Mouse (Mus musculus) forebrain, embryonic 14.5 days (tissue): ENCODE measurements around the gene Naa50. TPM values are rescaled to one million over a fixed set of nuclear protein-coding genes. Genes with fewer than 3 reads are reported as not detected.

Experiments used
- ATAC-seq: fragments of 200-750 bp; cut with Nextera tagmentation; 2 replicates; pipeline ENCODE4 v1.8.0; 2017; ENCODE audit warnings: mild to moderate bottlenecking, moderate library complexity
- DNase-seq: peaks from one replicate; pipeline ENCODE4 v3.0.0-alpha.2; 2015; ENCODE audit warnings: low spot score
- H3K27ac ChIP-seq: fragments of 300-500 bp; sonication (generic); 2 replicates; pipeline ENCODE4 v1.5.1; 2014; ENCODE audit warnings: low read depth, mild to moderate bottlenecking, control low read depth, low read length, moderate library complexity
- H3K27me3 ChIP-seq: fragments of 300-500 bp; sonication (generic); replicated peaks from 2 replicates; pipeline ENCODE4 v1.6.1; 2014; ENCODE audit warnings: low read length, control low read depth, mixed read lengths; ENCODE audit not compliant: control insufficient read depth, insufficient read depth
- H3K36me3 ChIP-seq: fragments of 300-500 bp; sonication (generic); 2 replicates; pipeline ENCODE4 v1.6.1; 2014; ENCODE audit warnings: low read length, control low read depth; ENCODE audit not compliant: control insufficient read depth, insufficient read depth
- H3K4me1 ChIP-seq: fragments of 300-500 bp; sonication (generic); 2 replicates; pipeline ENCODE4 v1.6.1; 2014; ENCODE audit warnings: antibody characterized with exemption, low read length, control low read depth; ENCODE audit not compliant: control insufficient read depth, insufficient read depth
- H3K4me2 ChIP-seq: fragments of 300-500 bp; sonication (generic); 2 replicates; pipeline ENCODE4 v1.6.1; 2014; ENCODE audit warnings: mild to moderate bottlenecking, control low read depth, low read length
- H3K4me3 ChIP-seq: fragments of 300-500 bp; sonication (generic); 2 replicates; pipeline ENCODE4 v1.5.1; 2014; ENCODE audit warnings: low read depth, low read length, control low read depth
- H3K9ac ChIP-seq: fragments of 300-500 bp; sonication (generic); 2 replicates; pipeline ENCODE4 v1.6.1; 2014; ENCODE audit warnings: mild to moderate bottlenecking, low read length, control low read depth, moderate library complexity
- H3K9me3 ChIP-seq: fragments of 300-500 bp; sonication (generic); replicated peaks from 2 replicates; pipeline ENCODE4 v1.6.1; 2016; ENCODE audit warnings: low read length, control low read depth, mixed read lengths; ENCODE audit not compliant: control insufficient read depth
- WGBS: fragments of 180-500 bp; shearing (Covaris S2); extraction: QIAGEN DNeasy Blood & Tissue Kit; methylation state at CpG from one replicate; pipeline ENCODE4 v1.1.7; 2014; 5-methylcytosine and 5-hydroxymethylcytosine counted together
- polyA plus RNA-seq: library from polyadenylated mRNA; unstranded; fragments of >200 nt; fragmentation: Nextera tagmentation; extraction: Ambion mirVana; gene quantifications from 2 replicates; pipeline ENCODE4 v1.2.1, GENCODE M21; 2014

The Naa50 gene
- polyA plus RNA-seq, 1 experiment from 2014 or later, result 39.6 TPM

GRCm38 (mm10) chr16:44204331-44204730 lies 64.7 kb downstream of the Naa50 start:
- Histone ChIP-seq H3K27me3 (no peaks in the 10 kb centered on the region), H3K36me3 (peaks cover 48% of the 10 kb centered on the region), H3K9ac (no peak overlapping the region), H3K4me2 (no peak overlapping the region), H3K4me1 (no peaks in the 10 kb centered on the region), H3K9me3 (no peaks in the 10 kb centered on the region), H3K27ac (no peak overlapping the region), H3K4me3 (no peak overlapping the region)
- WGBS, result 89% methylated on average over 6 of the region's 6 CpGs
- peak; percentile 23; the same call in 1 of the 2 replicates for ATAC-seq
- DNase-seq, result peak; percentile 44

- no peak for DNase-seq
- Histone ChIP-seq H3K27ac (no peak overlapping the region), H3K4me1 (no peaks in the 10 kb centered on the region), H3K9me3 (no peaks in the 10 kb centered on the region), H3K9ac (no peak overlapping the region), H3K4me3 (no peak overlapping the region), H3K27me3 (no peaks in the 10 kb centered on the region), H3K4me2 (no peak overlapping the region), H3K36me3 (peaks cover 53% of the 10 kb centered on the region)
- no peak for ATAC-seq
- 89% methylated on average over 8 of the region's 8 CpGs for WGBS
Measured at GRCm38 (mm10) chr16:44205973-44206372, 66.3 kb downstream of the Naa50 start.

GRCm38 (mm10) chr16:44210156-44211053 lies 70.8 kb downstream of the Naa50 start:
- no peaks in the 10 kb centered on the region for H3K4me1 ChIP-seq
- no peaks in the 10 kb centered on the region for H3K27me3 ChIP-seq
- H3K4me2 ChIP-seq, result no peak overlapping the region
- H3K4me3 ChIP-seq, result no peak overlapping the region
- H3K9me3 ChIP-seq, result no peaks in the 10 kb centered on the region
- no peak for DNase-seq
- 84% methylated on average over 10 of the region's 10 CpGs for WGBS
- no peak overlapping the region for H3K9ac ChIP-seq
- H3K36me3 ChIP-seq, result peaks cover 66% of the 10 kb centered on the region
- H3K27ac ChIP-seq, result no peak overlapping the region
- ATAC-seq, result no peak

GRCm38 (mm10) chr16:44211054-44211414 lies 71.4 kb downstream of the Naa50 start:
- no peaks in the 10 kb centered on the region for H3K27me3 ChIP-seq
- H3K9me3 ChIP-seq, result no peaks in the 10 kb centered on the region
- H3K36me3 ChIP-seq, result peaks cover 69% of the 10 kb centered on the region
- no peak overlapping the region for H3K4me3 ChIP-seq
- no peaks in the 10 kb centered on the region for H3K4me1 ChIP-seq
- WGBS, result 90% methylated on average over 1 of the region's 1 CpGs
- H3K4me2 ChIP-seq, result no peak overlapping the region
- ATAC-seq (no peak), DNase-seq (no peak)
- no peak overlapping the region for H3K27ac ChIP-seq
- H3K9ac ChIP-seq, result no peak overlapping the region

GRCm38 (mm10) chr16:44212703-44213102 lies 73.1 kb downstream of the Naa50 start:
- Histone ChIP-seq H3K27ac (no peak overlapping the region), H3K4me2 (no peak overlapping the region), H3K9ac (no peak overlapping the region), H3K27me3 (no peaks in the 10 kb centered on the region), H3K36me3 (peaks cover 74% of the 10 kb centered on the region), H3K9me3 (no peaks in the 10 kb centered on the region), H3K4me3 (no peak overlapping the region), H3K4me1 (no peaks in the 10 kb centered on the region)
- DNase-seq (no peak), ATAC-seq (no peak)
- 94% methylated on average over 7 of the region's 7 CpGs for WGBS

Other genes with a start within 250 kb of the Naa50 start
- 27.7 and 32.7 TPM in 2 replicates for gene Qtrt2, start 213.0 kb upstream of the Naa50 start, polyA plus RNA-seq
- gene Zdhhc23, start 160.0 kb upstream of the Naa50 start, polyA plus RNA-seq, result 1.3 and 2.4 TPM in 2 replicates
- 2.1 and 2.3 TPM in 2 replicates for gene Gramd1c, start 76.5 kb upstream of the Naa50 start, polyA plus RNA-seq
- gene Atp6v1a, start 125 bp upstream of the Naa50 start, polyA plus RNA-seq, result 125 and 127 TPM in 2 replicates
- gene Usf3, start 33.4 kb downstream of the Naa50 start, polyA plus RNA-seq, result 4.3 and 4.6 TPM in 2 replicates
- 3.9 and 8.6 TPM in 2 replicates for gene Sidt1, start 193.4 kb downstream of the Naa50 start, polyA plus RNA-seq
- gene Spice1, start 207.3 kb downstream of the Naa50 start, polyA plus RNA-seq, result 21.2 TPM in 2 replicates